ENCODE assay signal across 8 mouse cellular contexts in the genomic region with DNA sequence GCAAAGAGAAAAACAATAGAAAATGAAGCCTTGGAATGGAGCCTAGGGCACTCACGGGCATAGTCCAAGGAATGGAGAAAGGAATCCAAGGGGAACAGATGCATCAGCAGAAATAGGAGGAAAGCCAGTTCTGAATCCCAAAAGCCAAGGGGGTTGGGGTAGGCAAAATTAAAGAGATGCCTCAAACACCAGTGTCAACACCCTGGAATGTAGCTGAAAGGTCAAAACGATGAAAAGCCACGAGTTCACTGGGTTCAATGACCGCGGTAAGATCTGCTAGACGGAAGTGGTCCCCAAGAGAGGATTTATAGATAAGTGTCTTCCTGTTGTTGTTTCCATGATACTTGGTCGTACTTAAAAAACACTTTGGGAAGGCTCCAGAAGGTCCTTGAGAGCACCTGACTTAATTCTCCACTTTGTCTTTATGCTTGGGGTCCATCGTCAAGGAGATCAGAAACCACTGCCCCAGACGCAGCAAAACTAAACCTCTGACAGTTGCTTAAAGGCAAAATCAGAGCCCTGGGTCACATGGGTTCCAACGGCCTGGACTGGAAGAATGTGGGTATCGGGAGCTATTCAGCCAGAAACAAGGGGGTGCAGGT. TPM values are rescaled to one million over a fixed set of nuclear protein-coding genes. Genes with fewer than 3 reads are reported as not detected.
A peak's percentile ranks its signal among the peaks of the same experiment; 100 is the strongest.
DNase-seq lines count a peak whose midpoint lies in the region; ATAC-seq lines count a peak whose summit lies in the region.

No protein-coding gene starts in this region.

- peak overlapping the region; percentile 88 for H3K4me3 ChIP-seq in heart, embryonic 13.5 days

- H3K4me2 ChIP-seq in heart, embryonic 13.5 days, result peak overlapping the region; percentile 93

- no peaks in the 10 kb centered on the region for H3K27me3 ChIP-seq in heart, embryonic 13.5 days (replicated peaks)

- no peaks in the 10 kb centered on the region for H3K9me3 ChIP-seq in heart, embryonic 13.5 days

- peak overlapping the region; percentile 94 for H3K27ac ChIP-seq in heart, embryonic 13.5 days (replicated peaks)

- H3K36me3 ChIP-seq in heart, embryonic 13.5 days, result peaks cover 14% of the 10 kb centered on the region

- WGBS in heart, embryonic 13.5 days, result under 1% methylated on average over 11 of the region's 11 CpGs

- peak; percentile 17 for DNase-seq in spleen, adult 12 weeks (ENCODE audit: low spot score)
- DNase-seq in spleen, postnatal 4 days (ENCODE audit: low spot score in 2 of 2), result no peak
- DNase-seq in cerebellum, postnatal 14 days, result peak; percentile 17 to 35
- peak; percentile 48 for DNase-seq in kidney, postnatal 10 days
- DNase-seq in right cerebral cortex, postnatal 10 days (ENCODE audit: low spot score in 2 of 2), result no peak

- peak; percentile 30; the same call in 1 of the 2 replicates for ATAC-seq in heart, embryonic 13.5 days (ENCODE audit: extremely low read depth, insufficient number of reproducible peaks, low FRiP score, low TSS enrichment)
- peak; percentile 23; the same call in 1 of the 2 replicates for ATAC-seq in megakaryocyte progenitor cell, adult 5-6 weeks (replicated peaks; ENCODE audit: poor library complexity)
- no peak; the same call in 1 of the 2 replicates for ATAC-seq in erythroid progenitor cell, adult 5-6 weeks (replicated peaks; ENCODE audit: low FRiP score, poor library complexity, severe bottlenecking)

- H3K4me1 ChIP-seq in heart, embryonic 13.5 days, result peaks cover 23% of the 10 kb centered on the region

- H3K9ac ChIP-seq in heart, embryonic 13.5 days, result peak overlapping the region; percentile 94

RNA-seq across cellular contexts. Expression of gene Gmfb, which starts 0.7 kb away (rescaled TPM):
- 47.6 and 47.9 TPM in 2 replicates for polyA plus RNA-seq in heart, embryonic 13.5 days (2015; fragmentation: Nextera tagmentation; extraction: Ambion mirVana)
- 68.2 and 70.6 TPM in 2 replicates for total RNA-seq in megakaryocyte progenitor cell, adult 5-6 weeks (2015)
- 78.9 and 87.3 TPM in 2 replicates for total RNA-seq in megakaryocyte progenitor cell, adult 5-6 weeks (2017)
- total RNA-seq in erythroid progenitor cell, adult 5-6 weeks (2015; ENCODE audit: low replicate concordance), result 19.3 and 24.5 TPM in 2 replicates
- 19.0 and 31.4 TPM in 2 replicates for total RNA-seq in erythroid progenitor cell, adult 5-6 weeks (2017; ENCODE audit: low replicate concordance)

RNA-seq across cellular contexts. Expression of gene Cgrrf1, which starts 10.6 kb away (rescaled TPM):
- 24.3 and 25.4 TPM in 2 replicates for polyA plus RNA-seq in heart, embryonic 13.5 days (2015; fragmentation: Nextera tagmentation; extraction: Ambion mirVana)
- total RNA-seq in megakaryocyte progenitor cell, adult 5-6 weeks (2015), result 19.0 and 31.0 TPM in 2 replicates
- total RNA-seq in megakaryocyte progenitor cell, adult 5-6 weeks (2017), result 18.4 and 19.0 TPM in 2 replicates
- total RNA-seq in erythroid progenitor cell, adult 5-6 weeks (2015; ENCODE audit: low replicate concordance), result 47.4 and 49.4 TPM in 2 replicates
- 51.3 and 56.2 TPM in 2 replicates for total RNA-seq in erythroid progenitor cell, adult 5-6 weeks (2017; ENCODE audit: low replicate concordance)

RNA-seq across cellular contexts. Expression of gene Cnih1, which starts 33.2 kb away (rescaled TPM):
- polyA plus RNA-seq in heart, embryonic 13.5 days (2015; fragmentation: Nextera tagmentation; extraction: Ambion mirVana), result 162 and 175 TPM in 2 replicates
- total RNA-seq in megakaryocyte progenitor cell, adult 5-6 weeks (2015), result 125 and 128 TPM in 2 replicates
- total RNA-seq in megakaryocyte progenitor cell, adult 5-6 weeks (2017), result 59.5 and 62.4 TPM in 2 replicates
- total RNA-seq in erythroid progenitor cell, adult 5-6 weeks (2015; ENCODE audit: low replicate concordance), result 64.9 and 83.0 TPM in 2 replicates
- 31.4 and 51.3 TPM in 2 replicates for total RNA-seq in erythroid progenitor cell, adult 5-6 weeks (2017; ENCODE audit: low replicate concordance)

Comparison
In these comparisons a context has a peak if more than half of its experiments do, and no peak if none do; other contexts are left out.
1. DNase-seq: peak in spleen, adult 12 weeks (single experiment), cerebellum, postnatal 14 days (2 of 2) and kidney, postnatal 10 days (single experiment); none in spleen, postnatal 4 days (0 of 2) and right cerebral cortex, postnatal 10 days (0 of 2).